Mouse (Mus musculus): ENCODE data around the gene Med12l. TPM values are rescaled to one million over a fixed set of nuclear protein-coding genes. Genes with fewer than 3 reads are reported as not detected.

Gene Med12l
- polyA plus RNA-seq, 1 experiment from 2014 or later = 0.82 TPM

DNA sequence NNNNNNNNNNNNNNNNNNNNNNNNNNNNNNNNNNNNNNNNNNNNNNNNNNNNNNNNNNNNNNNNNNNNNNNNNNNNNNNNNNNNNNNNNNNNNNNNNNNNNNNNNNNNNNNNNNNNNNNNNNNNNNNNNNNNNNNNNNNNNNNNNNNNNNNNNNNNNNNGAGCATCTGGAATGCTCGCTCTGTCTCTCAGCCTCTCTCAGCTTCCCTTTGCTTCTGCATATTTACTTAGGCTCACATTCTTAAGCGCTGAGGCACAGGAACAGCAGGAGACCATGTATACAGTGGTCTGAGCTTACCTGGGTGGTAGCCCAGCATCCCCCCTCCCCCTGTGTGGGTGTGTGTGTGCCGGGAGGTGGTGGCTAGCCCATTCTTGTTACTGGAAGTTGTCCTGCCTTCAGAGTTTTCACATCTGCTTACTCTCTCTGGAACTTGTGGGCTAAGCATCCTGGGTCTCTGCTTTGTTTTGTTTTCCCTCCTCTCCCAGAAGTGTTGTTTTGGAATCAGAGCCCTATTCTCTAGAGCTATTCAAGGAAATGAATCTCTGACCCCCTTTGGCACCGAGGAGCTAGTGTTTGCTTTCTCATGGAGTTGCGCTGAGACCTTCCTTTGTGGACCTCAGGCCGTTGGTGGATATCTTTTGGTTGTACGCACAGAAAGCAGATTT is 115.6 kb downstream of the Med12l start:
- no peaks in the 10 kb centered on the region for H3K4me1 ChIP-seq (replicated peaks; ENCODE audit: insufficient read depth, low read length)
- no peak overlapping the region for H3K9ac ChIP-seq (ENCODE audit: low read depth, low read length)
- no peaks in the 10 kb centered on the region for H3K27me3 ChIP-seq (ENCODE audit: insufficient read depth, low read length)
- H3K4me3 ChIP-seq (replicated peaks; ENCODE audit: low read depth, low read length) = no peak overlapping the region
- ATAC-seq (replicated peaks; ENCODE audit: low FRiP score, low read depth) (peak; percentile 23), DNase-seq (ENCODE audit: low spot score) (peak; percentile 64)
- H3K36me3 ChIP-seq (ENCODE audit: insufficient read depth, low read length) = no peaks in the 10 kb centered on the region
- H3K4me2 ChIP-seq (ENCODE audit: low read length) = peak overlapping the region; percentile 15; the same call in 1 of the 2 replicates
- TF ChIP-seq CTCF (IDR thresholded peaks at IDR 0.05; ENCODE audit: low read depth) = no peak
- H3K27ac ChIP-seq = peak overlapping the region; percentile 62; the same call in 1 of the 2 replicates
- 26% methylated on average over 7 of the region's 7 CpGs for WGBS
- H3K9me3 ChIP-seq (replicated peaks; ENCODE audit: low read length) = no peaks in the 10 kb centered on the region

DNA sequence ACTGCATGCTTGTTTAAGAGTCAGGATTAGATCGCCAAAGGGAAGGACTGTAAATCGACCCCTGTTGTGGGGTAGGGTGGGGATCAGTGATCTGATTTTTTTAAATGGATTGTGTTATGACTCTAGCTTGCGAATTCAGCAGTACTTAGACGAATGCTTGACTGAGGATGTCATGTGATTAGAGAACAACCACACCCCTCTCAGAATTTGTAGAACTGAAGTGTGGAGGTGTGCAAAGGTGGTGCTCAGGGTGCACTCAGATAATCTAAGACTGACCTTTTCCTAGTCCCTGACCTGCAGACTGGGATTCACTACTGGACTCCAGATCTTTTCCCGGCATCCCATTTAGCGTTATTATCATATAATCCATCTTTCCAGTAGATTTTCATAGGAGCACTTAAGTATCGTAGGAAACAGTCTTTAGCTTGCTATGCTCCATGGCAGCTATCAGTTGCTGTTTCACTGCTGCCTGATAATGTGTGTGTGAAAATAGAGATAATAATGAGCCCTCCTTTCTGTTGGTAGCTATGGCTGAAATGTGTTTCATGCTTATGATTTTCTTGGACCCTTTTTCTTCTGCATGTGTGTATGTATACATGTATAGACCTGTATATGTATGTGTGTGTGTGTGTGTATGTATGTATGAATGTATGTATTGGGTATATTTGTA is 116.3 kb downstream of the Med12l start:
- Histone ChIP-seq H3K9ac (ENCODE audit: low read depth, low read length) (no peak overlapping the region), H3K4me3 (replicated peaks; ENCODE audit: low read depth, low read length) (no peak overlapping the region), H3K9me3 (replicated peaks; ENCODE audit: low read length) (no peaks in the 10 kb centered on the region), H3K27me3 (ENCODE audit: insufficient read depth, low read length) (no peaks in the 10 kb centered on the region), H3K36me3 (ENCODE audit: insufficient read depth, low read length) (no peaks in the 10 kb centered on the region), H3K4me1 (replicated peaks; ENCODE audit: insufficient read depth, low read length) (no peaks in the 10 kb centered on the region), H3K4me2 (ENCODE audit: low read length) (no peak overlapping the region), H3K27ac (peak overlapping the region; percentile 0; the same call in 1 of the 2 replicates)
- no peak for ATAC-seq (replicated peaks; ENCODE audit: low FRiP score, low read depth)
- TF ChIP-seq CTCF (IDR thresholded peaks at IDR 0.05; ENCODE audit: low read depth) = no peak
- no peak for DNase-seq (ENCODE audit: low spot score)
- WGBS = 69% methylated on average over 7 of the region's 7 CpGs

DNA sequence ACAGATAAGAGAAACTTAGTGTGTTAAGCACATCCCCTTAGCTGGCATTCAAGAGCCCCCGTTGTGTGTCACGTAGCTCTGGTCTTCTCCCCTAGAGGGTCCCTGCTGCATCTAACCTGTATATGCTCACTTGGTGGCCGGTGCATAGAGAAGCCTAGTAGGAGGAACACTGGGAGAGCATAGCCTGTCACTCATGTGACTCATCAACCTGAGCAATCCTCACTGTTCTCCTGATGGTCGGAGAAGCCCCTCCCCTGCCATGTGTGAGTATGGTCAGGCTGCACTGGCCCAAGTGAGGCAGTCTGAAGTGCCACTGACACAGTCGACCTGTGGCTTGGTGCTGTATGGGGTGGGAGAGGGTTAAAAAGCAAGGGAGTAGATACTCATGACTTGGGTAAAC is 119.4 kb downstream of the Med12l start:
- no peaks in the 10 kb centered on the region for H3K9me3 ChIP-seq (replicated peaks; ENCODE audit: low read length)
- H3K4me2 ChIP-seq (ENCODE audit: low read length) = no peak overlapping the region
- ATAC-seq (replicated peaks; ENCODE audit: low FRiP score, low read depth) = no peak
- 70% methylated on average over 5 of the region's 5 CpGs for WGBS
- H3K4me1 ChIP-seq (replicated peaks; ENCODE audit: insufficient read depth, low read length) = no peaks in the 10 kb centered on the region
- TF ChIP-seq CTCF (IDR thresholded peaks at IDR 0.05; ENCODE audit: low read depth) = no peak
- no peaks in the 10 kb centered on the region for H3K27me3 ChIP-seq (ENCODE audit: insufficient read depth, low read length)
- no peak for DNase-seq (ENCODE audit: low spot score)
- H3K4me3 ChIP-seq (replicated peaks; ENCODE audit: low read depth, low read length) = no peak overlapping the region
- H3K27ac ChIP-seq = no peak overlapping the region
- H3K36me3 ChIP-seq (ENCODE audit: insufficient read depth, low read length) = no peaks in the 10 kb centered on the region
- no peak overlapping the region for H3K9ac ChIP-seq (ENCODE audit: low read depth, low read length)

DNA sequence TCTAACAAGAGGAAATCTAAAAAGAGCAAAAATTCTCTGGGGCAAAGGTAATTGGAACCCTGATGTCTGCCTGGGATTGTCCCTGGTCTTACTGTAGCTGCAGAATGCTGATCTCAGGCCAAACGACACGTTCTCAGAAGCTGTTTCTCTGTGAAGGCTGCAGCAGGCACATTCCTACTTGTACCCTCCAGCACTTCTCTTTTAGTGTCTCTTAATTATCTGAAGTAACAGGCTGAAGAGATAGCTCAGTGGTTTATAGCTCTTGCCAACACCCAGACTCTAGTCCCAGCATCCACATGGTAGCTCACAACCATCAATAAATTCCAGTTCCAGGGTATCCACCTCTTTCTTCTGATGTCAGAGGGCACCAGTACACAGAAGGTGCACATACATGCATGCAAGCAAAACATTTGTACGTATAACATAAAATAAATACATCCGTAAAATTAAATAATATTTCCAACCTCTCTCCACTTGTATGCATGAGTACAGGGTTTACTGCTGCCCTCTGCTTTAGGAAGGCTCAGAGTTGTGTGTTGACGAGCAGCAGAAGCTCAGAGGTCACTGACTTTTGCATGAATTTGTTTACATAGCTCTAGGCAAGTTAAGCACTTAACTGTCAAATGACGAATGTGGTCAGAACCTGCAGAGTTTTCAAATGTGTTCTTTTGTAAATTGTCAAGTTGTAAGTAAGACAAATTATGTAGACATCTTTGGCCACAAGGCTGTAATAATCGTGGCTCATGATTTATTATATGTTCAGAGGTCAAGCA is 120.3 kb downstream of the Med12l start:
- no peak for TF ChIP-seq CTCF (IDR thresholded peaks at IDR 0.05; ENCODE audit: low read depth)
- Histone ChIP-seq H3K27ac (no peak overlapping the region), H3K4me1 (replicated peaks; ENCODE audit: insufficient read depth, low read length) (no peaks in the 10 kb centered on the region), H3K9ac (ENCODE audit: low read depth, low read length) (no peak overlapping the region), H3K36me3 (ENCODE audit: insufficient read depth, low read length) (no peaks in the 10 kb centered on the region), H3K27me3 (ENCODE audit: insufficient read depth, low read length) (no peaks in the 10 kb centered on the region), H3K4me2 (ENCODE audit: low read length) (no peak overlapping the region), H3K9me3 (replicated peaks; ENCODE audit: low read length) (no peaks in the 10 kb centered on the region), H3K4me3 (replicated peaks; ENCODE audit: low read depth, low read length) (no peak overlapping the region)
- 38% methylated on average over 7 of the region's 7 CpGs for WGBS
- DNase-seq (ENCODE audit: low spot score) (peak; percentile 41), ATAC-seq (replicated peaks; ENCODE audit: low FRiP score, low read depth) (no peak)

DNA sequence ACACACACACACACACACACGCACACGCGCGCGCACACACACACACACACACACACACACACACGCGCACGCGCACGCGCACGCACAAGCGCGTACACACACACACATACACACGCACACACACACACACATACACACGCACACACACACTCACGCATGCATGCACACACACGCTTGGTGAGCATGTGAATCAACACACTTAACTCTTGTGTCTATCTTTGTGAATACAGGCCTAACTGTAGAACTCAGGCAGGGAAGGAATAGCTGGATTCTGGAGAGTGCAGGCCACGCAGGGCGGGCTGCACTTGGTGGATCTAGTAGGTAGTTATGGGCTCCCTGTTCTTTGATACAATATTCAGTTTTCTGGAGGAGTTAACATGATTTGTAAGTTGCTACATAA is 123.1 kb downstream of the Med12l start:
- DNase-seq (ENCODE audit: low spot score) = no peak
- WGBS = 81% methylated on average over 20 of the region's 20 CpGs
- no peaks in the 10 kb centered on the region for H3K36me3 ChIP-seq (ENCODE audit: insufficient read depth, low read length)
- no peak overlapping the region for H3K27ac ChIP-seq
- no peak overlapping the region for H3K4me2 ChIP-seq (ENCODE audit: low read length)
- H3K4me3 ChIP-seq (replicated peaks; ENCODE audit: low read depth, low read length) = no peak overlapping the region
- H3K9me3 ChIP-seq (replicated peaks; ENCODE audit: low read length) = no peaks in the 10 kb centered on the region
- TF ChIP-seq CTCF (IDR thresholded peaks at IDR 0.05; ENCODE audit: low read depth) = no peak
- H3K4me1 ChIP-seq (replicated peaks; ENCODE audit: insufficient read depth, low read length) = no peaks in the 10 kb centered on the region; the same call in 1 of the 2 replicates
- H3K9ac ChIP-seq (ENCODE audit: low read depth, low read length) = no peak overlapping the region
- no peak for ATAC-seq (replicated peaks; ENCODE audit: low FRiP score, low read depth)
- no peaks in the 10 kb centered on the region for H3K27me3 ChIP-seq (ENCODE audit: insufficient read depth, low read length)

DNA sequence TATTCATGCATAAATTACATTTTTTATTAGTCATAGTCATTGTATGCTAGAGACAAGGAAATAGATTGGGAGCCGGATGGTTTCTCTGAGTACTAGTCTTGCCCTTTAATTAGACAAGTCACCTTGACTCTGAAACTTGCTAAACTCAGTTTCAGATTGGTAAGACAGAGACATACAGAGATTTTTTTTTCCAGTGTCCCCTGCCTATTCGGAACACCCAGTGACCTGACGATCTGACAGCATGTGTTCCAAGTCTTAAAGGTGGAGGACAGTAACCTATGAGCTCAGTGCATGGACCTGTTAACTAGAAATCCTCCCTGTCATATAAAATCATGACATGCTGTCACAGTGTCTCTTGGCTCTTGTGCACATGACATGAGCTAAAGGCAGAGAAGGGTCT is 123.9 kb downstream of the Med12l start:
- no peak overlapping the region for H3K4me3 ChIP-seq (replicated peaks; ENCODE audit: low read depth, low read length)

More for the DNA sequence above, 123.9 kb downstream of the Med12l start:
- H3K9ac ChIP-seq (ENCODE audit: low read depth, low read length) = no peak overlapping the region
- TF ChIP-seq CTCF (IDR thresholded peaks at IDR 0.05; ENCODE audit: low read depth) = no peak
- no peak overlapping the region for H3K27ac ChIP-seq
- H3K36me3 ChIP-seq (ENCODE audit: insufficient read depth, low read length) = no peaks in the 10 kb centered on the region
- H3K9me3 ChIP-seq (replicated peaks; ENCODE audit: low read length) = no peaks in the 10 kb centered on the region
- H3K4me1 ChIP-seq (replicated peaks; ENCODE audit: insufficient read depth, low read length) = no peaks in the 10 kb centered on the region; the same call in 1 of the 2 replicates
- H3K4me2 ChIP-seq (ENCODE audit: low read length) = no peak overlapping the region
- DNase-seq (ENCODE audit: low spot score) (no peak), ATAC-seq (replicated peaks; ENCODE audit: low FRiP score, low read depth) (no peak)
- no peaks in the 10 kb centered on the region for H3K27me3 ChIP-seq (ENCODE audit: insufficient read depth, low read length)
- 82% methylated on average over 3 of the region's 3 CpGs for WGBS
